Mouse (Mus musculus) embryo, embryonic 10.5 days (tissue): Measurements from ENCODE around the gene Fgfr2.
"Not testable (repeated sequence)": the region's sequence is repeated elsewhere in the genome, so short reads cannot be mapped to it uniquely, and the experiment has no call there.

Experiments used
- DNase-seq: peaks from one replicate; pipeline ENCODE4 v3.0.0-alpha.2; 2015; ENCODE audit warnings: low spot score

The Fgfr2 gene

GRCm38 (mm10) chr7:130141088-130141873 is 2981.9 kb downstream of the Fgfr2 start:
- no peak for DNase-seq

GRCm38 (mm10) chr7:130134924-130135365 is 2988.2 kb downstream of the Fgfr2 start:
- DNase-seq: no peak

- DNase-seq: not testable (repeated sequence)
Observed at GRCm38 (mm10) chr7:130134428-130134827, 2988.7 kb downstream of the Fgfr2 start.

GRCm38 (mm10) chr7:130130226-130130625 is 2992.9 kb downstream of the Fgfr2 start:
- DNase-seq: no peak

- peak; percentile 24 for DNase-seq
Observed at GRCm38 (mm10) chr7:130129359-130129960, 2993.7 kb downstream of the Fgfr2 start.

GRCm38 (mm10) chr7:130121507-130121906 is 3001.6 kb downstream of the Fgfr2 start:
- DNase-seq: no peak

- no peak for DNase-seq
Observed at GRCm38 (mm10) chr7:130119466-130119865, 3003.7 kb downstream of the Fgfr2 start.

- DNase-seq: no peak
Observed at GRCm38 (mm10) chr7:130118726-130119125, 3004.4 kb downstream of the Fgfr2 start.

- DNase-seq: no peak
Observed at GRCm38 (mm10) chr7:130117466-130118123, 3005.6 kb downstream of the Fgfr2 start.

GRCm38 (mm10) chr7:130114436-130114835 is 3008.7 kb downstream of the Fgfr2 start:
- DNase-seq: no peak
